Mouse (Mus musculus) lung, adult 2 months (tissue): ENCODE data around the gene Lingo2. TPM values are rescaled to one million over a fixed set of nuclear protein-coding genes. Genes with fewer than 3 reads are reported as not detected.

ENCODE experiments used
- DNase-seq: peaks from one replicate; pipeline ENCODE4 v3.0.0; 2022
- H3K4me1 ChIP-seq: fragments of 200-500 bp; 2 replicates; pipeline ENCODE4 v1.6.1; 2011; ENCODE audit warnings: low read length; ENCODE audit not compliant: control insufficient read depth, insufficient read depth
- H3K4me3 ChIP-seq: fragments of 200-500 bp; replicated peaks from 2 replicates; pipeline ENCODE3; 2011; ENCODE audit warnings: low read depth, mild to moderate bottlenecking, control low read depth, low read length; ENCODE audit errors: extremely low read depth
- CTCF ChIP-seq: fragments of 200-500 bp; IDR thresholded peaks from 2 replicates; pipeline ENCODE4 v1.5.1; 2011; ENCODE audit warnings: mild to moderate bottlenecking, low read length, control low read depth; ENCODE audit not compliant: insufficient read depth
- POLR2A ChIP-seq: fragments of 200-500 bp; IDR thresholded peaks from 2 replicates; pipeline ENCODE4 v1.6.1; 2011; ENCODE audit warnings: low read depth, mild to moderate bottlenecking, control low read depth, low read length, borderline replicate concordance; ENCODE audit errors: extremely low read depth
- WGBS: fragments of 180-500 bp; shearing (Covaris S2); methylation state at CpG from one replicate; pipeline ENCODE4 v1.1.7; 2018; 5-methylcytosine and 5-hydroxymethylcytosine counted together
- polyA plus RNA-seq: library from polyadenylated mRNA; depleted of rRNA; stranded (reverse); fragments of >200 nt; gene quantifications from 2 replicates; pipeline ENCODE4 v1.2.3, GENCODE M21; 2012

Lingo2 gene
- polyA plus RNA-seq, 1 experiment = not detected

DNA sequence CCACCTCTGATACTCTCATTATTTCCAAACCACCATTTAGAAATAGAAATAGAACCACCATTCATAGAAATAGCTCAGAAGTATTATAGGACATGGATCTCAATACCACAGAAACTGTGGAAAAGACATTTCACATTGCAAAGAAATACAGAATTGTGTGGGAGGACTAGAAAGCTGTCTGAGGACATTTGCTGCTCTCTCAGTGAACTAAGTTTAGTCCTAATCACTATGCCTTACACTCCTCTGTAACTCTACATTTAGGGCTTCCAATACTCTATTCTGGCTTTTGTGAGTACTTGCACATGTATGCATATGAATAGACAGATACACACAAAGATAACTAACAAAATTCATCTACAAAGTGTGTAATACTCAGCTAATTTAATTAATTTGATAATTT is 625.9 kb downstream of the Lingo2 start:
- DNase-seq = no peak
- no peak overlapping the region for H3K4me3 ChIP-seq
- H3K4me1 ChIP-seq = no peaks in the 10 kb centered on the region
- TF ChIP-seq POLR2A (no peak), CTCF (no peak)

DNA sequence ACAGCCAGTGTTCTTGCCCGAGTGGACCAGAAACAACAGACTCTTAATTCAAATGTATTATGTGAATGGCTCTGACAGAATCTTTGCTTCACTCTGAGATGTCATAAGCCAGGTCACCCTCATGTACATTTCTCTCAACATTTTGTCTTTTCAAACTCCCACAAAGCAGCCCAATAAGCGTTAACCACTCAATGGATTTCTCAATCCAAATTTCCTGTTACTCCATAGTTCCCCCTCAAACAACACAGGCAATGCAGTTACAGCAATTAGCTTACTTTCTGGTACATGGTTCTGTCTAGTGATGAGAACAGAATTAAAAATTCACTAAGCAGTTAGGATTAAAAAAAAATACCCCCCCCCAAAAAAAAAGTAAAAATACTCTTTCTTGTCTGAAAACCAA is 638.5 kb downstream of the Lingo2 start:
- no peak for DNase-seq
- TF ChIP-seq CTCF (no peak), POLR2A (no peak)
- no peaks in the 10 kb centered on the region for H3K4me1 ChIP-seq
- WGBS = 54% methylated on average over 2 of the region's 2 CpGs
- H3K4me3 ChIP-seq = no peak overlapping the region

- no peak for DNase-seq
- H3K4me1 ChIP-seq = no peaks in the 10 kb centered on the region
- WGBS = 75% methylated on average over 6 of the region's 6 CpGs
- TF ChIP-seq CTCF (no peak), POLR2A (no peak)
- no peak overlapping the region for H3K4me3 ChIP-seq
Measured at GRCm38 (mm10) chr4:36311431-36311830, 640.1 kb downstream of the Lingo2 start.

- H3K4me1 ChIP-seq = no peaks in the 10 kb centered on the region
- TF ChIP-seq POLR2A (no peak), CTCF (no peak)
- WGBS = 86% methylated on average over 1 of the region's 1 CpGs
- H3K4me3 ChIP-seq = no peak overlapping the region
- DNase-seq = no peak
Measured at GRCm38 (mm10) chr4:36305228-36305627, 646.3 kb downstream of the Lingo2 start.

DNA sequence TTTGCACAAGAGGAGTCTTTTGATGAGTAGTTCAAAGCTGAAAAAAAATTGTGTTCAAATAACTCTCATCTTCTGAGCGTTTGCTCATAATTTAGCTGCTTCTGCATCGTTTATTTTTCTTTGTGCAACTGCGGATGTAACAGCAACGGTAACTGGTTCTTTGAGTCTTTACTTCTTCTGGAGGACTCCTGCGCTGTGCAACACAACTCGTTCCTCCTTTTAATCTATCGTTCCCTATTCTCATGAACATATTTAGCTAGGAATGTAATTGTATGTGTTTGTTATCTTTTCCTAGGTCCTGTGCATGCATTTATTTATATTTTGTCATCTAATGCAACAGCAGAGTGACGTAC is 661.9 kb downstream of the Lingo2 start:
- no peak for TF ChIP-seq CTCF
- no peak for TF ChIP-seq POLR2A
- Histone ChIP-seq H3K4me3 (peak overlapping the region; percentile 41), H3K4me1 (peaks cover 4% of the 10 kb centered on the region; the same call in 1 of the 2 replicates)
- no peak for DNase-seq
- 35% methylated on average over 8 of the region's 8 CpGs for WGBS

- peak overlapping the region; percentile 56 for H3K4me3 ChIP-seq
- peaks cover 4% of the 10 kb centered on the region; the same call in 1 of the 2 replicates for H3K4me1 ChIP-seq
- peak; percentile 17 for DNase-seq
- TF ChIP-seq POLR2A (no peak), CTCF (peak; percentile 49)
- WGBS = 10% methylated on average over 17 of the region's 17 CpGs
Measured at GRCm38 (mm10) chr4:36288813-36289700, 662.5 kb downstream of the Lingo2 start.

DNA sequence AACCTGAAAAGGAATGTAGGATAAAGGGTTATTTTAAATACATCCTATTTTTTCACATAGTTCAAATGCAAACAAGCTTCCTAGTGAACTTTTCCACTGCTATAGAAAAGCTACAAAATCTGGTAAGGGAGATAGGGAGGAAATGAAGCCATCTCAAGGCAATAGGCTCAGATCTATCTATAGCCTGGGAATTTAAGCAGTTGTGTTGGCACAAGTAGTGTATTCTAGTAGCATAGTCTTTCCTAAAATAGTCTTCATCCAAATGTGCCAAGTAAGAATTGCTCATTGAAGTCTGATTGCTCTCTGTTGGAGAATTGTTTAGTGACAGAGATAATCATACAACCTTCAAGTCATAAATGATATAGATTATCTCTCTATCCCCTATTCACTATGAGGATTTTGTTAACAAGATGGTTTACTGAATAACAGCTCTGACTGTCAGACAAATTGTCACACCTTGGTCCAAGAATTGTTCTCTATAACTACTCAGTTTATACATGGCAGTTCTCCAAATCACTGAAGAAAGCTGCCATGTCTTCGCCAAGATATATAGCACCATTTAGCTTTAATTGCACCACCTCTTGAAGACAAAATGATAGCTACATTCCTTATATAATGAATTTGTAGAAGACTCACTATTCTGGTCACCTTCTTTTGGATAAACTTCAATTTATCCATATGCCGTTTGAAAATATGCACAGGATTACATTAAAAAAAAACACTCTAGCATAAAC is 688.9 kb downstream of the Lingo2 start:
- no peak for DNase-seq
- no peak overlapping the region for H3K4me3 ChIP-seq
- TF ChIP-seq CTCF (no peak), POLR2A (no peak)
- H3K4me1 ChIP-seq = no peaks in the 10 kb centered on the region
- 74% methylated on average over 2 of the region's 2 CpGs for WGBS

- H3K4me1 ChIP-seq = no peaks in the 10 kb centered on the region
- TF ChIP-seq POLR2A (no peak), CTCF (no peak)
- H3K4me3 ChIP-seq = no peak overlapping the region
- 26% methylated on average over 7 of the region's 7 CpGs for WGBS
- no peak for DNase-seq
Measured at GRCm38 (mm10) chr4:36186231-36186922, 765.2 kb downstream of the Lingo2 start.

GRCm38 (mm10) chr4:36183643-36184042 is 767.9 kb downstream of the Lingo2 start:
- WGBS = 31% methylated on average over 4 of the region's 4 CpGs
- Histone ChIP-seq H3K4me1 (no peaks in the 10 kb centered on the region), H3K4me3 (no peak overlapping the region)
- TF ChIP-seq CTCF (no peak), POLR2A (no peak)
- no peak for DNase-seq
